In genomic region chr3:87847680-87848079, GRCm38 (mm10) we compare ENCODE assay signal across 20 mouse cellular contexts. TPM values are rescaled to one million over a fixed set of nuclear protein-coding genes. Genes with fewer than 3 reads are reported as not detected.
DNase-seq lines count a peak whose midpoint lies in the region; ATAC-seq lines count a peak whose summit lies in the region.
"Had no signal": no experiment of that assay in that cellular context is flagged by ENCODE, and none has a peak within 500 bp of the region (broad histone marks: within the 10 kb centered on the region; RNA-seq: fewer than 3 reads in every experiment).

No protein-coding gene starts in this region.

- no peak overlapping the region for H3K9ac ChIP-seq in midbrain, embryonic 11.5 days (ENCODE audit: low read length)
- no peak overlapping the region for H3K9ac ChIP-seq in midbrain, embryonic 14.5 days (replicated peaks; ENCODE audit: low read length)
- no peak overlapping the region for H3K9ac ChIP-seq in forebrain, embryonic 11.5 days (ENCODE audit: low read length)
- H3K9ac ChIP-seq: heart, embryonic 13.5 days; intestine, embryonic 15.5 days; limb, embryonic 13.5 days; neural tube, embryonic 13.5 days had no signal

- no peaks in the 10 kb centered on the region for H3K27me3 ChIP-seq in midbrain, embryonic 11.5 days (ENCODE audit: control insufficient read depth, insufficient read depth, low read length)
- H3K27me3 ChIP-seq in midbrain, embryonic 14.5 days (ENCODE audit: control insufficient read depth, insufficient read depth, low read length): no peaks in the 10 kb centered on the region
- H3K27me3 ChIP-seq in forebrain, embryonic 11.5 days (ENCODE audit: control insufficient read depth, insufficient read depth, low read length): no peaks in the 10 kb centered on the region
- H3K27me3 ChIP-seq: heart, embryonic 13.5 days; intestine, embryonic 15.5 days; limb, embryonic 13.5 days; neural tube, embryonic 13.5 days had no signal

- no peak overlapping the region for H3K4me3 ChIP-seq in midbrain, embryonic 11.5 days (ENCODE audit: low read depth, low read length)
- no peak overlapping the region for H3K4me3 ChIP-seq in midbrain, embryonic 14.5 days (replicated peaks; ENCODE audit: low read depth, low read length)
- no peak overlapping the region for H3K4me3 ChIP-seq in forebrain, embryonic 11.5 days (ENCODE audit: low read depth, low read length)
- H3K4me3 ChIP-seq: heart, embryonic 13.5 days; intestine, embryonic 15.5 days; left cerebral cortex, adult 2 months; limb, embryonic 13.5 days; neural tube, embryonic 13.5 days had no signal

- H3K4me1 ChIP-seq in midbrain, embryonic 11.5 days (ENCODE audit: control insufficient read depth, insufficient read depth, low read length): no peaks in the 10 kb centered on the region
- no peaks in the 10 kb centered on the region for H3K4me1 ChIP-seq in midbrain, embryonic 14.5 days (ENCODE audit: control insufficient read depth, insufficient read depth, low read length)
- no peaks in the 10 kb centered on the region for H3K4me1 ChIP-seq in forebrain, embryonic 11.5 days (replicated peaks; ENCODE audit: control insufficient read depth, insufficient read depth, low read length)
- H3K4me1 ChIP-seq: intestine, embryonic 15.5 days; limb, embryonic 13.5 days; neural tube, embryonic 13.5 days had no signal

- 84% methylated on average over 5 of the region's 5 CpGs for WGBS in midbrain, embryonic 11.5 days
- 84% methylated on average over 5 of the region's 5 CpGs for WGBS in midbrain, embryonic 14.5 days
- 78% methylated on average over 5 of the region's 5 CpGs for whole genome bisulfite sequencing in forebrain, embryonic 11.5 days

- H3K4me2 ChIP-seq in midbrain, embryonic 11.5 days: no peak overlapping the region
- no peak overlapping the region for H3K4me2 ChIP-seq in midbrain, embryonic 14.5 days (ENCODE audit: low read length)
- H3K4me2 ChIP-seq in forebrain, embryonic 11.5 days (ENCODE audit: low read depth, low read length, severe bottlenecking): no peak overlapping the region
- H3K4me2 ChIP-seq: heart, embryonic 13.5 days; intestine, embryonic 15.5 days; limb, embryonic 13.5 days; neural tube, embryonic 13.5 days had no signal

- H3K9me3 ChIP-seq in midbrain, embryonic 11.5 days (ENCODE audit: control insufficient read depth, low read length): no peaks in the 10 kb centered on the region
- H3K9me3 ChIP-seq in midbrain, embryonic 14.5 days (ENCODE audit: control insufficient read depth, low read length): no peaks in the 10 kb centered on the region
- no peaks in the 10 kb centered on the region for H3K9me3 ChIP-seq in forebrain, embryonic 11.5 days (ENCODE audit: control insufficient read depth, low read length)
- H3K9me3 ChIP-seq: heart, embryonic 13.5 days; intestine, embryonic 15.5 days; limb, embryonic 13.5 days; neural tube, embryonic 13.5 days had no signal

- DNase-seq in midbrain, embryonic 11.5 days (ENCODE audit: low spot score, missing footprints): peak; percentile 44
- DNase-seq in midbrain, embryonic 14.5 days: no peak
- peak; percentile 74 for DNase-seq in T-cell, adult 2 months (ENCODE audit: low spot score)
- DNase-seq in natural killer cell, adult 2 months (ENCODE audit: low spot score in 2 of 2): peak; percentile 39 to 47
- DNase-seq in thymus, postnatal 36 days: peak; percentile 77 to 86
- DNase-seq in right cerebral cortex, postnatal 10 days (ENCODE audit: low spot score in 2 of 2): no peak
- no peak for DNase-seq in forebrain, embryonic 11.5 days (ENCODE audit: low spot score)
- DNase-seq: cerebellum, postnatal 36 days; gastrocnemius, postnatal 36 days; lung, postnatal 4 days had no signal

- no peak for ATAC-seq in midbrain, embryonic 11.5 days (ENCODE audit: low FRiP score)
- no peak for ATAC-seq in midbrain, embryonic 14.5 days (ENCODE audit: low FRiP score, low TSS enrichment)
- no peak for ATAC-seq in forebrain, embryonic 11.5 days (replicated peaks; ENCODE audit: low FRiP score)
- ATAC-seq: intestine, embryonic 15.5 days; midbrain, embryonic 16.5 days had no signal

- no peaks in the 10 kb centered on the region for H3K36me3 ChIP-seq in midbrain, embryonic 11.5 days (ENCODE audit: control insufficient read depth, insufficient read depth, low read length)
- no peaks in the 10 kb centered on the region for H3K36me3 ChIP-seq in midbrain, embryonic 14.5 days (ENCODE audit: control insufficient read depth, insufficient read depth, low read length)
- H3K36me3 ChIP-seq in forebrain, embryonic 11.5 days (ENCODE audit: control insufficient read depth, insufficient read depth, low read length): no peaks in the 10 kb centered on the region
- H3K36me3 ChIP-seq: heart, embryonic 13.5 days; intestine, embryonic 15.5 days; limb, embryonic 13.5 days; neural tube, embryonic 13.5 days had no signal

- H3K27ac ChIP-seq in midbrain, embryonic 11.5 days (ENCODE audit: low read depth, low read length): no peak overlapping the region
- H3K27ac ChIP-seq in midbrain, embryonic 14.5 days (replicated peaks; ENCODE audit: low read depth, low read length): no peak overlapping the region
- no peak overlapping the region for H3K27ac ChIP-seq in forebrain, embryonic 11.5 days (ENCODE audit: low read depth, low read length)
- H3K27ac ChIP-seq: heart, embryonic 13.5 days; intestine, embryonic 15.5 days; kidney, postnatal 0 days; left cerebral cortex, adult 2 months; limb, embryonic 13.5 days; neural tube, embryonic 13.5 days had no signal

RNA-seq across cellular contexts. Expression of gene Sh2d2a, which starts 1.1 kb away (rescaled TPM):
- polyA plus RNA-seq in midbrain, embryonic 11.5 days (2014; fragmentation: Nextera tagmentation; extraction: Ambion mirVana): not detected in 2 replicates
- polyA plus RNA-seq in midbrain, embryonic 14.5 days (2014; fragmentation: Nextera tagmentation; extraction: Ambion mirVana): 0.05 TPM in 1 of 2 replicates, not detected in the other
- polyA plus RNA-seq in forebrain, embryonic 11.5 days (2014; fragmentation: Nextera tagmentation; extraction: Ambion mirVana): not detected in 2 replicates
- polyA plus RNA-seq: embryonic facial prominence, embryonic 11.5 days; hindbrain, embryonic 11.5 days; limb, embryonic 13.5 days; midbrain, embryonic 16.5 days; neural tube, embryonic 13.5 days had no signal

RNA-seq across cellular contexts. Expression of gene Pear1, which starts 23.6 kb away (rescaled TPM):
- polyA plus RNA-seq in midbrain, embryonic 11.5 days (2014; fragmentation: Nextera tagmentation; extraction: Ambion mirVana): 5.4 and 6.9 TPM in 2 replicates
- polyA plus RNA-seq in midbrain, embryonic 14.5 days (2014; fragmentation: Nextera tagmentation; extraction: Ambion mirVana): 2.2 and 6.9 TPM in 2 replicates
- polyA plus RNA-seq in forebrain, embryonic 11.5 days (2014; fragmentation: Nextera tagmentation; extraction: Ambion mirVana): 8.2 and 8.6 TPM in 2 replicates

RNA-seq across cellular contexts. Expression of gene Prcc, which starts 37.7 kb away (rescaled TPM):
- 18.4 and 20.4 TPM in 2 replicates for polyA plus RNA-seq in midbrain, embryonic 11.5 days (2014; fragmentation: Nextera tagmentation; extraction: Ambion mirVana)
- 17.4 and 22.5 TPM in 2 replicates for polyA plus RNA-seq in midbrain, embryonic 14.5 days (2014; fragmentation: Nextera tagmentation; extraction: Ambion mirVana)
- 19.6 and 22.3 TPM in 2 replicates for polyA plus RNA-seq in forebrain, embryonic 11.5 days (2014; fragmentation: Nextera tagmentation; extraction: Ambion mirVana)

RNA-seq across cellular contexts. Expression of gene Insrr, which starts 50.9 kb away (rescaled TPM):
- 0.51 and 0.71 TPM in 2 replicates for polyA plus RNA-seq in midbrain, embryonic 11.5 days (2014; fragmentation: Nextera tagmentation; extraction: Ambion mirVana)
- 0.13 and 0.97 TPM in 2 replicates for polyA plus RNA-seq in midbrain, embryonic 14.5 days (2014; fragmentation: Nextera tagmentation; extraction: Ambion mirVana)
- 0.32 and 0.33 TPM in 2 replicates for polyA plus RNA-seq in forebrain, embryonic 11.5 days (2014; fragmentation: Nextera tagmentation; extraction: Ambion mirVana)
- polyA plus RNA-seq: C2C12 had no signal

RNA-seq across cellular contexts. Expression of gene Ntrk1, which starts 52.7 kb away (rescaled TPM):
- polyA plus RNA-seq in midbrain, embryonic 11.5 days (2014; fragmentation: Nextera tagmentation; extraction: Ambion mirVana): 2.4 and 3.2 TPM in 2 replicates
- polyA plus RNA-seq in midbrain, embryonic 14.5 days (2014; fragmentation: Nextera tagmentation; extraction: Ambion mirVana): 1.2 and 1.7 TPM in 2 replicates
- polyA plus RNA-seq in forebrain, embryonic 11.5 days (2014; fragmentation: Nextera tagmentation; extraction: Ambion mirVana): 0.16 and 0.45 TPM in 2 replicates
- polyA plus RNA-seq: C2C12 had no signal

Comparison
In these comparisons a context has a peak if more than half of its experiments do, and no peak if none do; other contexts are left out.
1. DNase-seq: peak in midbrain, embryonic 11.5 days (single experiment), T-cell, adult 2 months (single experiment), natural killer cell, adult 2 months (2 of 2) and thymus, postnatal 36 days (2 of 2); none in midbrain, embryonic 14.5 days (single experiment), right cerebral cortex, postnatal 10 days (0 of 2) and forebrain, embryonic 11.5 days (single experiment).